Mouse (Mus musculus) heart, postnatal 10 days (tissue): ENCODE data around the gene Coa5. TPM values are rescaled to one million over a fixed set of nuclear protein-coding genes. Genes with fewer than 3 reads are reported as not detected.

Source experiments
- DNase-seq, 2 experiments: peaks; one replicate each; pipeline ENCODE4 v3.0.0; 2021
- intact Hi-C: fragments of 180-260 bp; cut with DNase I; formaldehyde crosslinking; loops from one replicate; pipeline ENCODE4 v1.15.1; 2025
- total RNA-seq, 2 experiments: library from RNA; stranded (reverse); gene quantifications; 2 replicates each; pipeline ENCODE4 v1.2.3; 2021

The Coa5 gene
- total RNA-seq, 2 experiments from 2014 or later: 87.8 to 94.6 TPM

- intact Hi-C loops: no loop called here
- DNase-seq: no peak
These were observed 50.4 kb downstream of the Coa5 start for GRCm38 (mm10) chr1:37379536-37379935.

DNA sequence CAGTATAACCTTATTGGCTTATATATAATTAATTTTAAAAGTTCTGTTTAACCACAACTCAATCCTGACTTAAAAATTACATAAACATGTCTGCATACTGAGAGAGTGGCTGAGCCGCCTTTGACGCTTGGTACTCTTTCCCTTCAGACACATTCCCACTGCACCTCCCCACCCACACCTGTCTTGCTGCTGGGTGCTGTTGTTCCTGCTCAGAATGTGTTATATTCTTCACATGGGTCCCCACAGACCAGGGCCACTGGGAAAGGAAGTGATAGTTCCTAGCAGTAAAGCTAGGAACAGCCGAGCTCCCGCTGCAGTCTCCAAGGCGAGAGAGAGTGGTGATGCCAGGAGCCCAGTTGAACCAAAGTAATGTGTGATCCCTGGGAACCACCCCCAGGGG lies 51.8 kb downstream of the Coa5 start:
- intact Hi-C loops: no loop called here
- no peak for DNase-seq

DNA sequence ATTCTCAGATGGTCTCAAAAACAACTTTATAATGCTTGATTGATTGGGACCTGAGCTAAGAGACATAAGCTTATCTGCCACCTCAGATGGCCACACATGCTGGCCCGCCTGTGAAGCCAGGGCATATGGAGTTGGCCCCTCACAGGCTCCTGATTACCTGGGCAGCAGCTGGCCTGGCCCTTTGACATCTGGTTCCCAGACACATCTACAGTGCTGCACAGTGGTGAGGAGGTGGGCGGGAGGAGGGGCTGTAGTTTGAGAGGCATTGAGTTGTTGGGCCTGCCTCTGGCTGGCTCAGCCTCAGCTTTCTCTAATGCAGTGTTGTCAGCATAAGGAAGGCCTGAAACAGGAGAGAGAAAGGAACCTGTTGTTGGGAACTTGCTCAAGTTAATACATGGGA lies 53.2 kb downstream of the Coa5 start:
- intact Hi-C loops: no loop called here
- DNase-seq: no peak

- no peak for DNase-seq
- intact Hi-C loops: no loop called here
These were observed 53.7 kb downstream of the Coa5 start for GRCm38 (mm10) chr1:37376177-37376576.

- intact Hi-C loops: no loop called here
- DNase-seq: no peak
These were observed 61.0 kb downstream of the Coa5 start for GRCm38 (mm10) chr1:37368768-37369385.

GRCm38 (mm10) chr1:37368125-37368524 lies 61.8 kb downstream of the Coa5 start:
- no peak for DNase-seq
- intact Hi-C loops: no loop called here

Other genes with a start within 250 kb of the Coa5 start
- gene Cnga3, start 215.7 kb downstream of the Coa5 start, total RNA-seq: under 1 TPM in 1 of 2 experiments, not detected in 1; 0.22 TPM
- gene Inpp4a, start 130.2 kb downstream of the Coa5 start, total RNA-seq: 10 to 100 TPM; 17.3 to 18.6 TPM
- 10 to 100 TPM; 38.5 to 40.5 TPM for gene Unc50, start within 50 bp of the Coa5 start, total RNA-seq
- gene Mgat4a, start 110.9 kb upstream of the Coa5 start, total RNA-seq: 10 to 100 TPM; 17.3 to 18.0 TPM